ENCODE assay signal across 8 mouse cellular contexts in genomic region chr3:89228836-89229235, GRCm38 (mm10). TPM values are rescaled to one million over a fixed set of nuclear protein-coding genes. Genes with fewer than 3 reads are reported as not detected.
A peak's percentile ranks its signal among the peaks of the same experiment; 100 is the strongest.
DNase-seq lines count a peak whose midpoint lies in the region; ATAC-seq and TF ChIP-seq lines count a peak whose summit lies in the region.

Muc1 (plus strand) TSS chr3:89229057.

- peaks cover 11% of the 10 kb centered on the region for H3K36me3 ChIP-seq in embryonic facial prominence, embryonic 14.5 days (ENCODE audit: control insufficient read depth, insufficient read depth, low read length)
- H3K36me3 ChIP-seq in kidney, postnatal 0 days (ENCODE audit: insufficient read depth, low read length): no peaks in the 10 kb centered on the region
- H3K36me3 ChIP-seq in macrophage (ENCODE audit: inconsistent target): no peaks in the 10 kb centered on the region

- DNase-seq in heart, adult 11 months: peak; percentile 93
- DNase-seq in heart, postnatal 10 days: no peak
- DNase-seq in embryonic facial prominence, embryonic 14.5 days (ENCODE audit: low spot score): no peak
- DNase-seq in kidney, postnatal 0 days (ENCODE audit: low spot score): no peak
- no peak for DNase-seq in c-Kit-positive CD71-positive TER-119-positive erythroid progenitor cells, embryonic 14.5 days (ENCODE audit: low spot score)
- DNase-seq in cerebellum, adult 18-20 months: no peak
- DNase-seq in right cerebral cortex, postnatal 14 days: no peak

- H3K27ac ChIP-seq in embryonic facial prominence, embryonic 14.5 days (replicated peaks; ENCODE audit: low read depth, low read length): peak within 1 kb of the TSS; percentile 86
- peak within 1 kb of the TSS; percentile 85 for H3K27ac ChIP-seq in kidney, postnatal 0 days
- no peak within 1 kb of the TSS for H3K27ac ChIP-seq in macrophage

- H3K4me2 ChIP-seq in embryonic facial prominence, embryonic 14.5 days (ENCODE audit: low read depth, low read length): peak within 1 kb of the TSS; percentile 67
- peak within 1 kb of the TSS; percentile 69 for H3K4me2 ChIP-seq in kidney, postnatal 0 days (ENCODE audit: low read length)

- intact Hi-C loops in heart, postnatal 10 days (cut with DNase I): no loop called here

- peak within 1 kb of the TSS; percentile 38 for H3K4me3 ChIP-seq in embryonic facial prominence, embryonic 14.5 days (ENCODE audit: low read depth, low read length)
- peak within 1 kb of the TSS; percentile 33 for H3K4me3 ChIP-seq in kidney, postnatal 0 days (replicated peaks; ENCODE audit: low read depth, low read length)
- peak within 1 kb of the TSS; percentile 37 for H3K4me3 ChIP-seq in macrophage (ENCODE audit: inconsistent target)

- WGBS in embryonic facial prominence, embryonic 14.5 days: 28% methylated on average over 10 of the region's 10 CpGs
- 32% methylated on average over 10 of the region's 10 CpGs for WGBS in kidney, postnatal 0 days
- WGBS in macrophage (ENCODE audit: missing documents): 63% methylated on average over 10 of the region's 10 CpGs

- H3K79me2 ChIP-seq in macrophage (ENCODE audit: inconsistent target): no peaks in the 10 kb centered on the region

- peak within 1 kb of the TSS; percentile 53 for H3K9ac ChIP-seq in embryonic facial prominence, embryonic 14.5 days (ENCODE audit: low read depth, low read length)
- peak within 1 kb of the TSS; percentile 35; the same call in 1 of the 2 replicates for H3K9ac ChIP-seq in kidney, postnatal 0 days (ENCODE audit: low read depth, low read length)

- TF ChIP-seq CTCF in kidney, postnatal 0 days (IDR thresholded peaks at IDR 0.05; ENCODE audit: low read depth): no peak

- peaks cover 18% of the 10 kb centered on the region for H3K4me1 ChIP-seq in embryonic facial prominence, embryonic 14.5 days (ENCODE audit: control insufficient read depth, insufficient read depth, low read length)
- peaks cover 27% of the 10 kb centered on the region for H3K4me1 ChIP-seq in kidney, postnatal 0 days (replicated peaks; ENCODE audit: insufficient read depth, low read length)

- H3K27me3 ChIP-seq in embryonic facial prominence, embryonic 14.5 days (replicated peaks; ENCODE audit: control insufficient read depth, insufficient read depth, low read length): no peaks in the 10 kb centered on the region
- no peaks in the 10 kb centered on the region for H3K27me3 ChIP-seq in kidney, postnatal 0 days (ENCODE audit: insufficient read depth, low read length)

- H3K9me3 ChIP-seq in embryonic facial prominence, embryonic 14.5 days (ENCODE audit: control insufficient read depth, low read length): no peaks in the 10 kb centered on the region
- no peaks in the 10 kb centered on the region for H3K9me3 ChIP-seq in kidney, postnatal 0 days (replicated peaks; ENCODE audit: low read length)

- no peak for ATAC-seq in embryonic facial prominence, embryonic 14.5 days (ENCODE audit: low read depth)
- ATAC-seq in kidney, postnatal 0 days (replicated peaks; ENCODE audit: low FRiP score, low read depth): 0 out of 2 replicates have a peak, but pooled peaks have one; percentile 4

RNA-seq across cellular contexts. Expression of gene Muc1, which starts in this region (rescaled TPM):
- total RNA-seq in heart, postnatal 10 days (2021): under 1 TPM; 0.20 to 0.34 TPM
- polyA plus RNA-seq in embryonic facial prominence, embryonic 14.5 days (2014; fragmentation: Nextera tagmentation; extraction: Ambion mirVana): 2.0 and 4.1 TPM in 2 replicates
- polyA plus RNA-seq in kidney, postnatal 0 days (2015; fragmentation: Nextera tagmentation; extraction: Ambion mirVana): 42.8 and 49.5 TPM in 2 replicates
- total RNA-seq in macrophage (2018; cell fraction: chromatin; rRNA removed): under 1 TPM in 3 of 26 experiments, not detected in 23; 0.57 to 0.71 (median 0.67) TPM
- under 1 TPM in 11 of 26 experiments, not detected in 15; 0.03 to 0.52 (median 0.08) TPM for total RNA-seq in macrophage (2018; cell fraction: cytosol; rRNA removed)
- total RNA-seq in macrophage (2018; cell fraction: nucleus; rRNA removed): 1 to 10 TPM in 3 of 26 experiments, under 1 TPM in 3, not detected in 20; 0.56 to 2.9 (median 0.94) TPM
- polyA plus RNA-seq in macrophage (2018): not detected in 3 replicates
